Mouse (Mus musculus) T-helper 1 cell (primary cell): ENCODE data around the gene Espnl.

Experiments used
- in situ Hi-C: fragments of 300-600 bp; cut with MboI, MseI; formaldehyde crosslinking; loops from one replicate; pipeline ENCODE4 v1.15.1; 2025; ENCODE audit warnings: high pct_unique_total_duplicates

Espnl gene

DNA sequence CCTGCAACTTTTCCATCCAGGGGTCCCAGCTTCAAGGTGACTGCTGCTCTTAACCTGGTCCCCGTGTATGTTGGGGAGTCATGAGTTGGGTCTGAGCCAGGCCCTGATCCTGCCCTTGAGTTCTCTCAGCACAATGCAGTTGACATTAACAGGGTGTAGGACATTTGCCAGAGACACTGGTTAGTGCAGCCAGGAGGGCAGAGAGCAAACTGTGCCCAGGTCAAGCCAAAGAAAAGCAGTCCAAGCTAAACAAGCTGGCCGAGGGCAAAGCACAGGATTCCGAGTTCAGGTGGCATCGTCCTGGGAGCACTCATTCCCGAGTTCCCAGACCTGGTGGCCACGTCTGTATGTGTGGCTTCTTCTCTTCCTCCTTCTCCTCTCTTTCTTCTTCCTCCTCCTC, 4.2 kb upstream of the Espnl start:
- in situ Hi-C loops = no loop called here

DNA sequence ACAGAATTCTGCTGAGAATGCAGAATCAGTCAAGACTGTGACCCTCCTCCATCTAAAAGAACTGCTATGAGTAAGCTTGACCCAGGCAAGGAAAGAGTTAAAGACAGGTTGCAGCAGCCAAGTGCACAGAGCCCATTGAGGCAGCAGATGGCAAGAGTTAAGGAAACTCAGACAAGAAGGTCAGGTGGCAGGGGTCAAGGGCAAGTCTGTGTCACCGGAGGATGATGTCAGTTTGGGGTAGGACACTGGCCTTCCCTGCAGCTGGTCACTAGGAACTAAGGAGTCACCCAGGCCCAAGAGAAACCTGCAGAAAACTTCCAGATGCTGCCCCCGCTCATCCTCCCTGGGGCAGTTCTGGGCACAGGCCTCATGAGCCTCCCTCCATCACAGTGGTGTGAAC, 2.8 kb downstream of the Espnl start:
- in situ Hi-C loops = no loop called here

DNA sequence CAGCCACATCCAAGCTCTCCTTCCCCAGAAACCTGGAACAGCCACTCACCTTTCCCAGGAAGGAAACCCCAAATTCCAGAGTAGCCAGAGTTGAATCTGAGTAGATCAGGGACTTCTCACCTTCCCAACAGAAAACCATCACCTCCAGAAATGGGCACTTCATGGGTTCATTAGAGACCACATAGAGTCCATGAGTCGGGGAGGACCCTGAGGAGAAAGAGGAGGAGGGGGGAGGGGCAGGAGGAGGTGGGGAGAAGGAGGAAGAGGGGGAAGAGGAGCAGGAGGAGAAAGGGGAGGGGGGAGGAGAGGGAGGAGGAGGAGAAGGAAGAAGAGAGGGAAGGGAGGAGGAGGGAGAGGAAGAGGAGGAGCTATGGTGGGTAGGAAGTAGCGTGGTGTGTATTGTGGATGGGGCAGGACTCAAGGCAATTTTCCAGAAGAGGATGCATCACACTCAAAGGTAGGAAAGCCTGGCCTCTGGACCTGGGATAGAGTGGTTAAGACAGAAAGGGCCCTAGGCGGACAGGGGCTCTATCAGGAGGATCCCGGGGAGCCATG, 3.7 kb downstream of the Espnl start:
- in situ Hi-C loops = no loop called here

DNA sequence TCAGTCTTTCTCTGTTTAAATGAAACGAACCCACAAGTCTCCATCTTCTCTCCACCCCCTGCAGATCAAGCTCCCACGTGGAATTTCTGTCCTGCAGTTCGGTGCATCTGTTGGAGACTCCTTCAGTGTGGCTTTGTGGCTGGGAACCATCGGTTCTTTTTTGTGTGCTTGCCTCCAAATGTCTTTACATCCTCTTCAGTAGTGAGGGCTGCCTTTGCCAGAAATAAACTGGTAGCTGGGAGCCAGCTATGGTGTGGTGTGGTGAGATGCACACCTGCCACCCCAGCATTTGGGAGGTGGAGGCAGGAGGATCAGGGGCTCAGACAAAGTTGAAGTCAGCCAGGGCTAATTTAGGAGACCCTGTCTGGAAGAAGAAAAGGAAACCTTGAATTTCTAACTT, 10.2 kb downstream of the Espnl start:
- in situ Hi-C loops = loop anchor here (10.0 kb wide), 1 partner anchor 1813 kb away; no protein-coding TSS in a partner anchor

DNA sequence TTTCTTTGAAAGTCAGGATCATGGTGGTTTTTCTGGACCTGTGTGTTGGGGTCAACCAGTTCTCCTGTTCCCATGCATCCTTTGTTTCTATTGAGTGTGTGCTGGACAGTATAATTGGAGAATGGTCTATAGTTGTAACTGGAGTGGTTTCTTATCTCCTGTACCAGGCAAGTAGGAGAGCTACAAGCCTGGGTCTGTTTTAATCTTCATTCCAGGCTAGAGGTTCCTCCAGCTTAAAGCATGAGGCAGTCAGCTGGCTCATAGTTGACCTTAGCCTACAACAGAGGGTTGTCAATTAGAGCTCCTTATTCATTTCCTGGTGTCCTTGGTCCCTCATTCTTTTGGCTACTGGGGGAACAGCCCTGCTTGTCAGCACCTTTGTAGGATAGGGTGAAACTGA, 11.7 kb downstream of the Espnl start:
- in situ Hi-C loops = loop anchor here (10.0 kb wide), 1 partner anchor 1811 kb away; no protein-coding TSS in a partner anchor

DNA sequence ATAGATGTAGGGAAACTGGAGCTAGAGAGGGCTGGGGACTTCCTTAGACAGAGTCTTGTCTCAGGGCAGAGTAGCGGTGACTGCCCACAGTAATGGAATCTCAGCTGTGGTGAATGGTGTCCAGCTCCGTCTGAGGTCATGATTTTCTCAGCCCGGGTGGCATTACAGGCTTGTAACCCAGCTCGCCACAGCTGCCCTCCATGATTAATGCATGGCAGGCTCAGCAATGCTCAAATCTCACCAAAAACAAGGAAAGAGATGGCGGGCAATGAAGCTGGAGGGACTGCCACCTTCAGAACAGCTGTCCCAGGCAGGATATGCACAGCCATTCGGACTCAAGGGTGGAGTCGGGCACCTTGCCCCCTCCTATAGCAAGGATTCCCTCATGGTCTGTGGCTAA, 15.5 kb downstream of the Espnl start:
- in situ Hi-C loops = loop anchor here (10.0 kb wide), 1 partner anchor 1807 kb away; no protein-coding TSS in a partner anchor

DNA sequence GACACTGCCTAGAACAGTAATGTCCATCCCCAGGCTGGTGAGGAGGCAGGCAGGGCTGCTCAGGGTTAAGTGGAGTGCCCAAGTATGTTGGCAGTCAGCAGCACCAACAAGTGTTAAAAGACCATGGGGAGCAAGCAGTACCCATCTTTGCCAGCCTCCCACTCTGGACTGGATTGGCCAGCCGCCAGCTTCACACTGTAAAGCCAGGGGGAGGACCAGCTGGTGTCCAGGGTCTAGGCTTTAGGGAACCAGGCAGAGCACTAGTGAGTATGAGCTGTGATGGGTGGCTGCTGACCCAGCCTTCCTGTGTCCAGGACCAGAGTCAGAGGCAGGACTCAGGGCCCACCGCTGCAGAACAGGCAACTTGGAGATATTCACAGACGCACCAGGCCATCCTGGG, 22.1 kb downstream of the Espnl start:
- in situ Hi-C loops = no loop called here

DNA sequence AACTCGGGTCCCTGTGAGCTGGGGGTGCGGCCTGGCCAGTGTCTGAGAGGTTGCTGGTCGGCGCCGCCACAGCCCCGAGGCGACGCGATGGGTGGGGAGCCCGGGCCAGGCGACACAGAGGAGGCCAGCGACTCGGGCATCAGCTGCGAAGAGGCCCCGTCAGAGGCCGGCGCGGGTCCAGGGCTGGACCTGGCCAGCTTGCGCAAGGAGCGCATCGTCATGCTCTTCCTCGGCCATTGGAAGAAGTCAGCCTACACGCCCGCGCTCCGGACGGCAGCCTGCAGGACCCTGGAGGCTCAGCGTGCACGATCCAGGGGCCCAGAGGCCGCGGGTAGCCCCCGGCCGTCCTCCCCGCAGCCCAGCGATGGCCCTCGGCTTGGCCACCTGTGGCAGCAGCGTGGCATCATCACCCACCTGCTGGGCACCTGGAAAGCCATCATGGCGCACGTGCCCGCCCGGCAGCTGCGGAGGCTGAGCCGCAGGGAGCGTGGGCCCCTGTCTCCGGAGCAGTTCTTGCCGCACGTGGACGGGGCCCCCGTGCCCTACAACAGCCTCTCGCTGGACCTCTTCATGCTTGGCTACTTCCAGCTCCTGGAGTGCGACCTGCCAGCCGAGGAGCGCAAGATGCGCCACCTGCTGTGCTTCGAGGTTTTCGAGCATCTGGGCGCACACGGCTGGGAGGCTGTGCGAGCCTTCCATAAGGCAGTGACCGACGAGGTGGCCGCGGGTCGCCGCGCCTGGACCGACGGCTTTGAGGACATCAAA, 23.2 kb downstream of the Espnl start:
- in situ Hi-C loops = no loop called here

DNA sequence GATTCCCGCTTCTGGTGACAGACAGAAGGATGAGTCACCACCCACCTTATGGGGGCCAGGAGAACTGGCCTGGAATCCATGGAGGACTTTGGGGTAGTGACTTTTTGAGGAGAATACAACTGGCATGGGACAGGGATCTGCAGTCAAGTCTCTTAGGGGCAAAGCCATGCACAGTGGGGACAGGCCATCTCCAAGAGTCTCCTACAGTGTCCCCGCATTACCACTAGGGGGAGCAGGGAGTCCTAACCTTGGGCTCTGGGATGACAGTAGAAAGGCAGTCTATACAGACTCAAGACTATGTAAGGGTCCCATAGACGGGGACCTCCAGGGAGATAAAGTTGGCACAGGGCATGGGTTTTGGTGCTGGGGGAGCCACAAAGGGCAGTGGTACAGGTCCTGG, 25.0 kb downstream of the Espnl start:
- in situ Hi-C loops = no loop called here

DNA sequence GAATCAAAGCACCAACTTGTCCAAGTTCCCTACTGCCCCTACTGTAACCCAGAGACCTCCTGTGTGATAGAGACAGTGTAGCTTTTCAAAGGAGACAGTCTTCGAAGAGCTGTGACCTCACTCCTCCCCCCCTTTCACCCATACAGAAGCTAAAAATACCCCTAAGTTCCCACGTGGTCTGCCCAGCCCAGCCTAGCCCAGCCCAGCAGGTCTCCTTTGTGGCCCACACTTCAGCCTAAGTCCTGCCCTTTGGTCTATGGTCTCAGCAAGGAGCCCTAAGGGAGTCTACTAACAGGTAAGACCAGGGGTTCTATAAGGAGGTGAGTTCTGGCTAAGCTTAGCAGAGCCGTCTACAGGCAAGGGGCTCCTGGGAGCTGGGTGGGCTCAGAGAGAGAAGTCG, 29.0 kb downstream of the Espnl start, which contains the start of gene Klhl30:
Gene Klhl30 (plus strand): TSS at position 176 of the 400 bp plus-strand sequence.
- in situ Hi-C loops = no loop called here

DNA sequence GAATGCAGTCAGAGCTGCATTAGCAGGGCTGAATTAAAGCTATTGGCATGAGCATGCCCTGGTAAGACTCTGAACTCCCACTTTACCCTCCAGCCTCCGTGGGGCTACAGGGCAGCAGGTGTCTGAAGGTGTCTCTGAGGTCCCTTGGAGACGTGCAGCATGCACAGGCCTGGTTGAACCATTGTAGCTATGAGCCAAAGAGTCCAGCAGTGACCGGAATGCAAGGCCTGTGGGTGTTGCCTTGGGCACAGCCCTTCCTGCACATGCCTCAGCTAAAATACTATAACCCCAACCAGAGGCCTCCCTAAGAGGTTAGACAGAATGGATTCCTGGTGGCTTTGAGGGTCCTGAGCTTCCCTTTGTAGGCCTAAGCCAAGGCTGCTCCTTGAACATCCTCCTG, 29.4 kb downstream of the Espnl start:
- in situ Hi-C loops = no loop called here

DNA sequence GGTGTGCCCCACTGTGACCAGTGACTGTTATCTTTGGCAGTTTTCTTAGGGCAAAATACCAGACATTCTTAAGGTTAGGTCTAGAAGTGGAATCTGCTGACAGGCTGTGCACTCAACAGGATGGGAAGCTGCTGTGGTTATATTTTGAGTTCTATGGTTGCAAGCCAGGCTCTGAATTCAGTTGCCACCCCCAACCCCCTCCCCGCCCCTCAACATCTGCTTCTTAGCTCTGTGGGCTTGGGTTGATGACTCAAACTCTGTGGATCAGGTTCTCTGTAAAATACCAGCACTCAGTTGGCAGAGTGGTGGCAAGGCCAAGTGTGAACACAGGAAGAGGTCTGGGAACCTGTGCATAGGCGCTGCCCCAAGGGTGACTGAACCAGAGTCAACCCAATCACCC, 30.4 kb downstream of the Espnl start:
- in situ Hi-C loops = no loop called here

DNA sequence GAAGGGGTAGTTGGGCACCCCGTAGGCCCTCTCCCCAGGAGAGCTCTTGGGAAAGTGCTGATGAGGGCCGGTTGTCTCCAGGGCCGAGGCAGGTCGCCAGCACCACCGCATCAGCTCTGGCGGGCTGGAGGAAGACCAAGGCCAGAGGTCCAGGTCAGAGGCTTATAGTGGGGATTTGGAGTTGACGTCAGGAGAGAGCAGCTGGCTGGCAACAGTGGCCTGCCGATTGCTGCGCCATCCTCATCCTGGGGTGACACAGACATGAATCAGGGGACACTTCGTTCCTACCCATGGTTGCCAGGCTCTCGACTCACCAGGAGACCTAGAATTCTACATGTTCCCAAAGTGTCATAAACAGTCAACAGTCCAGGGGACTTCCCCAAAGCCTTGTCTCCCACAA, 34.2 kb downstream of the Espnl start:
- in situ Hi-C loops = no loop called here

DNA sequence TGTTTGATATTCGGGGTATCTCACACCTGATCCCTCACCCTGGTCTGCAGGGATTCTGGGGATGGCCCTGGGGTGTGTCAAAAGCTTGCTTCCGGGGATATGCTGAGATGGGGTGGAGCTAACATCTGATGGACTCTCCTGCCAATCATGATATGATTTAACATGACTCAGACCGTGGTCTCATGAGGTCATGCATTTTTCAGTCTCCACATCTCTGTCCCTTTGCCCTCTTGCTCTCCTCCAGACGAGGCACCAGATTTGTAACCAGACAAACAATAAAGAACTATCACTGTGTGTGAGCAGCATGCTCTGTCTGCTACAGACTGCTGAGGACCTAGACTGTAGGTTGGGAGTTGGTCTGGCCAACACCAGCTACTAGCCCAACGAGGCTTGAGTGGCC, 40.2 kb downstream of the Espnl start:
- in situ Hi-C loops = no loop called here

DNA sequence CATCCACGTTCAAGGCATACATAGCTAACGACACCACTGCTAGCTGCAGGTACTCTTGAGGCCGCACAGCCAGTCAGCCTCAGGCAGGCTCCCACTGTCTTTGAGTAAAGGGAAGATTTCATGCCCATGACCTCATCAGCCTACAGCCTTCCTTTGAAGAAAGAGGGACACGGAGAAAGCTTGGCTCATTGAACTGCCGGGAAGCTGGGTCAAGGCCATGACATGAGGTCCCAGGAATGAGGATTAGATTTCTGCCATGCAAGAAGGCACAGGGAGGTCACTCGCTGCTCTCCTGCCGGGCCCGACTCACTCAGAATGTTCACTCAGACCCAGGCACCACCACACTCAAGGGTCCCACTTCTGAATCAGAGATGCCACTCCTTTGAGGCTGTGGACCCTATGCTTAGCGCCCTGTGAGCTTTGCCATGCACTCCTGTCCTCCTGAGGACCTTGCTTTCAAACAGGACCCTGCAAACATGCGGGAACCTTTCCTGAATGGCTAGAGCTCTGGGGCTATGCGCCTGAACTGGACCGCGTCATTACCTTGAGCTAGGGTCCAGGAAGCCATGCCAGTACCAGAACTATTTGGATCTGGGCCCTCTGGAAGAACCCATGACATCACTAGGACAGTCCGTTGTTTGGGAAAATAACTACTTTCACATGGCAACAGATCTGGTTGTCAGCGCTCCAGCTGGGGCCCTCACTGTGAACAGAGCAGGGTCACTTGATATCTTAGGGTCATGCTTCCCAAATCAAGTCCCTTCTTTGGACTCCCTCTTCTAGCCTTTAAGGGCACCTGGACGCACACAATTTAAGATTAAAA, 43.2 kb downstream of the Espnl start:
- in situ Hi-C loops = no loop called here

DNA sequence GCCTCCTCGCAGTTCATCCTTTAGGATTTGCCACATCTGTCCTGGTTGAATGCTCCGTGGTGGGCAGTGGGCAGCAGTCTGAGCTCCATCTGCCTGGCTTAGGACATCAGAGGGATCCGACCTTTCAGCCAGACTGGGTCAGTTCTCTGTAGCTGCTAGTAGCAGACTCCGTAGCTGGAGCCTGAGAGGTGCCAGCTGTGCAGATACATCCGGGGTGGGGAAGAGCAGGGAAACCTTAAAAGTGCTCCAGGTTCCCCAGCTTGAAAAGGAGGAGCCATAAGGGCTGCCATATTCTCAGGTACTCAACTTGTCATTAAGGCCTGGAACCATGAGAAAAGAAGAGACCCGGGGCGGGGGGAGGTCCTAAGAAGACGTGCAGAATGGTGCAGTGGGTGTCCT, 43.9 kb downstream of the Espnl start:
- in situ Hi-C loops = no loop called here

DNA sequence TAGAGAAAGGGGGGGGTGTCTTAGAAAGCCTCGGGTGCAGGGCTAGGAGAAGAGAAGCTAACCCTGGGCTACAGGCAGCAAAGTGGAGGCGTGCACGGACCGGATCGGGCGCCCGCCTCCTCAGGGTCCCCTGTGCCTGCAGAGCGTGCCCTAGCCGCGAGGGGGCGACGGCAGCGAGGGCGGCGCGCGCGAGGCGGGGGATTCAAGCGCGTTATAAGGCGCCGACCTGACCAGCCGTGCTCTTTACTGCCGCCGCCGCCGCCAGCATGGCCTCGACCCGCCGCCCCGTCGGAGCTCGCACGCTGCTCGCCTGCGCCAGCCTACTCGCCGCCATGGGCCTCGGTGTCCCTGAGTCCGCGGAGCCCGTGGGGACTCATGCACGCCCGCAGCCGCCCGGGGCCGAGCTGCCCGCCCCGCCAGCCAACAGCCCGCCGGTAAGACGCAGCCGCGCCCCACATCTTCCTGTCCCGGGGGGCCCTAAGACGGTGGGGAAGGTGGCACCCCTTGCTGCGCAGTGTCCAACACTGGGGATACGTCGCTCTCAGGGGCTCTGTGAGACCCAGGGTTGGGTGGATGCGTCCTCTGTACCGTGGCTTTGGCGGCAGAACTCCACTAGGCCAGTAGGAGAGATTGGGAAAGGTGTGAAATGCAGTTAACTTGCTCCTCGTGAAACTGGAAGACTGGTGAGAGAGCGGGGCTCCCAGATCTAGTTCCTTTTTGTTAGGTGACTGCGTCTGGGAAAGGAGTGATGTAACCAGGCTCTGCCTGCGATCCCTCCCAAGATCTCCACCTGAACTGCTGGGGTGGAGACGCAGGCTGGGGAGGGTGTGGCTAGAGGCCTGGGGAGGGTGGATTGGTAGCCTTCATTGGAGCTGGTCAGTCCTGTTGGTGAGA, 44.6 kb downstream of the Espnl start, which contains the start of gene Erfe:
Gene Erfe (plus strand): TSS at position 216 of the 894 bp plus-strand sequence.
- in situ Hi-C loops = no loop called here

DNA sequence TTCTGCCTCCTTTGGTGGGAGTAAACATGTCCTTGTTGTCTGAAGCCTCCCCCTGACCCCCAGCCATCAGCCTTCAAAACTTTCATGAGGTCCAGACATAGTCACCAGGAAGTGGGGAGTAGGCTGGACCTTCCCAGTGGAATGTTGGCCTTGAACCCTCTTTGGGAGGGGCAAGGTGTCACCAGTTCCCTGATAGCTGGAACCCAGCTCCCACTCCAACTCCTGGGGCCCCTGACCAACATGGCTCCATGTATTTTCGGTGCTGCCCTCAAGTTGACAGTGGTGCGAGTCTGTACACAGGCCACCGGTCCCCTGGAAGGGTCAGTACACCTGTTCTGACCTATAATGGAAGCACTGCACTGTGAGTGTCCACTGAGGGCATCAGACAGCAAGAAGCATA, 45.4 kb downstream of the Espnl start:
- in situ Hi-C loops = no loop called here

DNA sequence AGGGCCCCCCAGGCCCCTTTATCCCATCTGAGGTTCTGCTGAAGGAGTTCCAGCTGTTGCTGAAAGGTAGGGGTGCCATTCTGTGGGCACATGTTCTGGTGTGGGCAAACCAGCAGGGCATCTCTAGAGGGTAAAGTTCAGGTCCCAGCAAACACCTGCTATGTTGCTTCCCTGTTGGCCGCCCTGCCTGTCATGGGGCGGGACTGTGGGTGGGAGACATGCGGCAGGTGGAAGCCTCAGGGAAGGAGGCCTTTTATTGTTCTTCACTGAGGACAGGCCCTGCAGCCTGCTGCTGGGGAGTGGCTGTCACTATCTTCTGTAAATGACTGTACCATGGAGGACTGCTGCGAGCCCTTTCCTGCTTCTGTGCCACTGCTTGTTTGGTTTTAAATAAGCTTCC, 47.5 kb downstream of the Espnl start:
- in situ Hi-C loops = no loop called here

DNA sequence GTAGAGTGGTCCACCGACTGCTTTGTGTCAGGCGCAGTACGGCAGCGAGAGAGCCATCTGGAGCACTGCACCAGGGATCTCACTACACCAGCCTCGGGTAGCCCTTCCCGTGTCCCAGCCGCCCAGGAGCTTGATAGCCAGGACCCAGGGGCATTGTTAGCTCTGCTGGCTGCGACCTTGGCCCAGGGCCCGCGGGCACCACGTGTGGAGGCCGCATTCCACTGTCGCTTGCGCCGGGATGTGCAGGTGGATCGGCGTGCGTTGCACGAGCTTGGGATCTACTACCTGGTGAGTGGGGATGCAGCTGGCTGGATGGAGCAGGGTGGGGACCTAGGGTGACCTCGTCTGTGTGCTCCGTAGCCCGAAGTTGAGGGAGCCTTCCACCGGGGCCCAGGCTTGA, 48.2 kb downstream of the Espnl start:
- in situ Hi-C loops = no loop called here

DNA sequence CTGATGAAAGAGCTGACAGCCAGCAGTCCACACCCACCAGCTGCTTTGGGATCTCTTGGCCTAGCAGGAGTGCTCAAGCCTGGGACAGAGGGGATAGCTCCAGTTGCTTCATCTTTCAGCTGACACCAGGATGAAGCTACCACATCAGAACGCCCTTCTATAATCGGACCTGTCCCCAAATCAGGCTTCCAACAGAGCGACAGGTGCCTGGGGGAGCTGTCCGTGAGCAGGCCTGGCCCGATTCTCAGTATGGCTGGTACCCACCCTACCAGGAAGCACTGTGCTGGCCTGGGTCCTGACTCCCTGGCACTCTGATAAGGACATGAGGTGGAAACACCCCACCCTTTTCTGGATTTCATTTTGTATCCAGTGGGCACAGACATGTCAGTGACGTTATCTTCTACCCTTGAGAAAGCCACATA, 51.5 kb downstream of the Espnl start:
- in situ Hi-C loops = no loop called here
